9 mouse cellular contexts compared by ENCODE assay signal in the genomic region with DNA sequence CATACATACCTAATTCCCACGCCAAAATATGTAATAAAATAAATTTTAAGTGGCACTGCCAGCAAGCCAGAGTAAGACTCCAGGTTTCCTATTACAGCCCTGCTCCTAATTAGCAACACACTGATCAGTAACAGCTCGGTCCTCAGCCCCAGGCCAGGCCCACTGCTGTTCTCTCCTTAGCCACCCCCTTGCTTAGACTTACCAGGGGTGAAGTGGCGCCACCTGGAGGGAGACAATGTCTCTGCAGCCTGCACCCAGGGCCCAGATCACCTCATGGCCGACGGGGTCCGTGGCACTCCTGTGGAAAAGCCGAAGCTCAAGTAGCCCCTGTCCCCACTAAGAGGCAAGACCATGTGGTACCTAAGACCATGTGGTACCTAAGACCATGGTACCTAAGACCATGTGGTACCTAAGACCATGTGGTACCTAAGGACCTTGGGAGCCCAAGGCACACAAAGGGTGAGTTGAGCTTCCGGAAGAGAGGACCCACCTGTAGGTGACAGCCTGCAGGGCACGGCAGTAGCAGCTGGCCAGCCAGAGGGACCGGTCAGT. TPM values are rescaled to one million over a fixed set of nuclear protein-coding genes. Genes with fewer than 3 reads are reported as not detected.
DNase-seq lines count a peak whose midpoint lies in the region; TF ChIP-seq lines count a peak whose summit lies in the region.
"Had no signal": no experiment of that assay in that cellular context is flagged by ENCODE, and none has a peak within 500 bp of the region (broad histone marks: within the 10 kb centered on the region; RNA-seq: fewer than 3 reads in every experiment).

No protein-coding gene starts in this region.

- peak; percentile 32 to 51 for DNase-seq in cerebellum, adult 18-20 months
- DNase-seq in cerebellum, adult 9-11 months = no peak
- DNase-seq in thymus, adult 2 months = peak; percentile 33
- DNase-seq in thymus, adult 18-20 months = no peak
- DNase-seq in limb, embryonic 10.5 days (ENCODE audit: low spot score) = peak; percentile 77
- peak; percentile 43 for DNase-seq in naive thymus-derived CD4-positive, alpha-beta T cell, adult 2 months (ENCODE audit: low read depth)
- DNase-seq in frontal cortex, adult 2 months (ENCODE audit: extremely low spot score in 1 of 2, low spot score in 1 of 2) = no peak
- no peak for DNase-seq in heart, postnatal 14 days

- H3K4me1 ChIP-seq in thymus, adult 2 months (replicated peaks; ENCODE audit: control insufficient read depth, insufficient read depth, low read length) = no peaks in the 10 kb centered on the region
- H3K4me1 ChIP-seq in limb, embryonic 10.5 days = peaks cover 28% of the 10 kb centered on the region

- 44% methylated on average over 10 of the region's 10 CpGs for WGBS in thymus, adult 2 months
- 35% methylated on average over 10 of the region's 10 CpGs for WGBS in limb, embryonic 10.5 days

- TF ChIP-seq POLR2A in thymus, adult 2 months (IDR thresholded peaks at IDR 0.05; ENCODE audit: control insufficient read depth, extremely low read depth, insufficient read depth, low read length, poor library complexity) = no peak

- peaks cover 2% of the 10 kb centered on the region; the same call in 1 of the 2 replicates for H3K27me3 ChIP-seq in thymus, adult 2 months (ENCODE audit: control insufficient read depth, insufficient read depth, low read length)
- H3K27me3 ChIP-seq in limb, embryonic 10.5 days (ENCODE audit: low read depth, poor library complexity, severe bottlenecking) = peaks cover 71% of the 10 kb centered on the region

- H3K9me3 ChIP-seq in limb, embryonic 10.5 days (replicated peaks) = no peaks in the 10 kb centered on the region

- intact Hi-C loops in heart, postnatal 14 days (cut with DNase I) = no loop called here

- TF ChIP-seq CTCF in thymus, adult 2 months (IDR thresholded peaks at IDR 0.05; ENCODE audit: borderline replicate concordance, control insufficient read depth, extremely low read depth, insufficient read depth, low read length, poor library complexity) = 0 out of 2 replicates have a peak, but pooled peaks have one; percentile 39

- H3K27ac ChIP-seq in thymus, adult 2 months (ENCODE audit: control insufficient read depth, insufficient read depth, low read length) = no peak overlapping the region
- peak overlapping the region; percentile 17; the same call in 1 of the 2 replicates for H3K27ac ChIP-seq in limb, embryonic 10.5 days

- H3K4me3 ChIP-seq in thymus, adult 2 months (ENCODE audit: control insufficient read depth, insufficient read depth, low read length) = no peak overlapping the region
- H3K4me3 ChIP-seq in limb, embryonic 10.5 days = no peak overlapping the region

- no peaks in the 10 kb centered on the region for H3K36me3 ChIP-seq in thymus, adult 2 months (ENCODE audit: control insufficient read depth, insufficient read depth, low read length)
- peaks cover 13% of the 10 kb centered on the region; the same call in 1 of the 2 replicates for H3K36me3 ChIP-seq in limb, embryonic 10.5 days

RNA-seq across cellular contexts. Expression of gene Fbxo41, which starts 25.4 kb away (rescaled TPM):
- 0.03 and 0.04 TPM in 2 replicates for polyA plus RNA-seq in thymus, adult 2 months (2012; rRNA removed)
- polyA plus RNA-seq in limb, embryonic 10.5 days (2016; fragmentation: Nextera tagmentation; extraction: Ambion mirVana) = 0.87 and 2.0 TPM in 2 replicates
- polyA plus RNA-seq in frontal cortex, adult 2 months (2012; rRNA removed) = 51.0 and 52.0 TPM in 2 replicates
- total RNA-seq in heart, postnatal 14 days (2021) = not detected

RNA-seq across cellular contexts. Expression of gene Pradc1, which starts 25.7 kb away (rescaled TPM):
- polyA plus RNA-seq in thymus, adult 2 months (2012; rRNA removed) = 41.5 and 42.6 TPM in 2 replicates
- polyA plus RNA-seq in limb, embryonic 10.5 days (2016; fragmentation: Nextera tagmentation; extraction: Ambion mirVana) = 23.3 and 29.0 TPM in 2 replicates
- 33.3 and 35.7 TPM in 2 replicates for polyA plus RNA-seq in frontal cortex, adult 2 months (2012; rRNA removed)
- 10 to 100 TPM; 14.3 to 15.5 TPM for total RNA-seq in heart, postnatal 14 days (2021)

RNA-seq across cellular contexts. Expression of gene Cct7, which starts 26.1 kb away (rescaled TPM):
- 166 and 174 TPM in 2 replicates for polyA plus RNA-seq in thymus, adult 2 months (2012; rRNA removed)
- polyA plus RNA-seq in limb, embryonic 10.5 days (2016; fragmentation: Nextera tagmentation; extraction: Ambion mirVana) = 778 and 852 TPM in 2 replicates
- 163 and 180 TPM in 2 replicates for polyA plus RNA-seq in frontal cortex, adult 2 months (2012; rRNA removed)
- 100 to 1,000 TPM; 134 to 141 TPM for total RNA-seq in heart, postnatal 14 days (2021)

RNA-seq across cellular contexts. Expression of gene Egr4, which starts 35.9 kb away (rescaled TPM):
- polyA plus RNA-seq in thymus, adult 2 months (2012; rRNA removed) = 0.12 and 0.19 TPM in 2 replicates
- not detected in 2 replicates for polyA plus RNA-seq in limb, embryonic 10.5 days (2016; fragmentation: Nextera tagmentation; extraction: Ambion mirVana)
- polyA plus RNA-seq in frontal cortex, adult 2 months (2012; rRNA removed) = 27.7 and 59.7 TPM in 2 replicates
- not detected for total RNA-seq in heart, postnatal 14 days (2021)
- polyA plus RNA-seq: large intestine, adult 2 months had no signal

RNA-seq across cellular contexts. Expression of gene Smyd5, which starts 45.7 kb away (rescaled TPM):
- 28.4 and 30.0 TPM in 2 replicates for polyA plus RNA-seq in thymus, adult 2 months (2012; rRNA removed)
- polyA plus RNA-seq in limb, embryonic 10.5 days (2016; fragmentation: Nextera tagmentation; extraction: Ambion mirVana) = 88.0 and 104 TPM in 2 replicates
- polyA plus RNA-seq in frontal cortex, adult 2 months (2012; rRNA removed) = 62.9 and 70.6 TPM in 2 replicates
- total RNA-seq in heart, postnatal 14 days (2021) = 1 to 10 TPM; 5.1 to 6.6 TPM

Comparison
In these comparisons a context has a peak if more than half of its experiments do, and no peak if none do; other contexts are left out.
1. DNase-seq: peak in cerebellum, adult 18-20 months (2 of 2), thymus, adult 2 months (single experiment), limb, embryonic 10.5 days (single experiment) and naive thymus-derived CD4-positive, alpha-beta T cell, adult 2 months (single experiment); none in cerebellum, adult 9-11 months (single experiment), thymus, adult 18-20 months (0 of 2), frontal cortex, adult 2 months (0 of 2) and heart, postnatal 14 days (0 of 2).
2. RNA of gene Fbxo41, which starts 25.4 kb away (polyA plus RNA-seq): 51.0 to 52.0 TPM in frontal cortex, adult 2 months; 0.87 to 2.0 TPM in limb, embryonic 10.5 days and 0.03 to 0.04 TPM in thymus, adult 2 months; every median in the first group is over 10 times any median in the second.